Mouse (Mus musculus): ENCODE results near the gene Corin.

GRCm38 (mm10) chr5:72435085-72435484 is 69.2 kb downstream of the Corin start:
- TF ChIP-seq CTCF (IDR thresholded peaks at IDR 0.05; ENCODE audit: low read depth): no peak
- no peak for TF ChIP-seq EP300 (IDR thresholded peaks at IDR 0.05; ENCODE audit: low read depth)
